Mouse (Mus musculus): ENCODE measurements at regions not wholly inside any gene's neighbourhood (a gene's known extent, or its start where the extent isn't known, plus 50 kb on each side); places are given as distances from the start of the nearest gene placed in this dataset.
"Not testable (repeated sequence)": the region's sequence is repeated elsewhere in the genome, so short reads cannot be mapped to it uniquely, and the experiment has no call there.

DNA sequence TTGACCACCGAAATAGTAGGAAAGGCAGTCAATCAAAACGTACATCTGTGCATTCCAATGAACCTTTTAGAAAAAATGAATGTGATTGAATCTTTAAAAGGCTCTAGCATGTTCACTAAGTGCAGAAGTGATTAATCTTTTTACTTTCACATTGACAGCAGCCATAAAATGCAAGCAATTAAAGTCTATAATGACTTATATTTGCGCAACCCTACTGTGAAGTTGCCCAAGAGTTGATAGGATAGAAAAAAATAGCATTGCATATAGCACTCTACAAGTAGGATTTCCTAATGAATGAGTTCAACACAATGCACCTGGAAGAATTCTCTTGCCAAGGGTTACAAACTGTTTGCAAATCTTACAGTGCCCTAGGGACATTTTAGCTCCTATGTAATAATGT is 251.6 kb upstream of the Tmprss15 start:
- DNase-seq: no peak
- TF ChIP-seq CTCF (IDR thresholded peaks at IDR 0.05; ENCODE audit: insufficient read depth, low read length): no peak
- no peak for TF ChIP-seq POLR2A (IDR thresholded peaks at IDR 0.05; ENCODE audit: borderline replicate concordance, extremely low read depth, low read depth, low read length)
- WGBS: 75% methylated on average over 3 of the region's 3 CpGs

DNA sequence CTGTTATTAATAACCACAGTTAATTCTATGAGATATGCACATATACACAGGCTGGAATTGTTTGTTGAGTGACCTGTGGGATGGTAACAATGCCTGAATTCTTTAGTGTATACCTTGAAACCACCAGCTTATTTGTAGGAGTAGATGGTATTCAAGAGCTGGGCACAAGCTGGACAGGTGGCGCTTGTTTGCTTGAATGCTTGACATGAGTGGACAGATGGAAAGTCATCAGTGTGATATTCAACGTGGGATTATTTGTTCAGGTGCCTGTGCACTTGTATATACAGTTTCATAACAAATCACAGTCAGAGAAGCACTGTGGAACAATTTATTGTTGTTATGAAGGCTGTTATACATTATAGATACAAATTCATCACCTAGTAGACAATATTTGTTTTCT is 245.5 kb upstream of the Tmprss15 start:
- no peak for TF ChIP-seq CTCF (IDR thresholded peaks at IDR 0.05; ENCODE audit: insufficient read depth, low read length)
- TF ChIP-seq POLR2A (IDR thresholded peaks at IDR 0.05; ENCODE audit: borderline replicate concordance, extremely low read depth, low read depth, low read length): no peak
- DNase-seq: no peak
- Histone ChIP-seq H3K4me3 (replicated peaks; ENCODE audit: extremely low read depth, low read depth, low read length) (no peak overlapping the region), H3K4me1 (ENCODE audit: control insufficient read depth, insufficient read depth, low read length) (no peaks in the 10 kb centered on the region)
- 49% methylated on average over 2 of the region's 2 CpGs for WGBS

More for the DNA sequence above, 251.6 kb upstream of the Tmprss15 start:
- H3K4me1 ChIP-seq (ENCODE audit: control insufficient read depth, insufficient read depth, low read length): no peaks in the 10 kb centered on the region
- no peak overlapping the region for H3K4me3 ChIP-seq (replicated peaks; ENCODE audit: extremely low read depth, low read depth, low read length)

DNA sequence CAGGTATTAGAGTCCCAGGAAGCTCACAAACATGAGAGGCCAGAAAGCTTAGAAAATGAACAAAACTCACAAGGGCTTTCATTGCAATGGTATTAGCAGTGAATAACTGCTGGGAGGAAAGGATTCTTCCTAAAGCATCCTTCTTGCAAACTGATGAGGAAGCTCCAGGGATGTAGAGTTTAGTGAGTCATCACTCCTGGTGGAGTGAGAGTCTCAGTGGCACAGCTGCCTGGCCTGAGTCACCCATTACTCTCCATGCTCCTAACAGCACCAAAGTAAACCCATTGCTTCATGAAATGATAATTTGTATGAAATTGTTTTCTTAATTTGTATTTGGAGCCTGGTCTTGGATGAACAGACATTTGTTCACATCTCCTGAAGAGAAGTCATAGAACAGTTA is 245.1 kb upstream of the Tmprss15 start:
- no peak for DNase-seq
- Histone ChIP-seq H3K4me3 (replicated peaks; ENCODE audit: extremely low read depth, low read depth, low read length) (no peak overlapping the region), H3K4me1 (ENCODE audit: control insufficient read depth, insufficient read depth, low read length) (no peaks in the 10 kb centered on the region)
- no peak for TF ChIP-seq CTCF (IDR thresholded peaks at IDR 0.05; ENCODE audit: insufficient read depth, low read length)
- no peak for TF ChIP-seq POLR2A (IDR thresholded peaks at IDR 0.05; ENCODE audit: borderline replicate concordance, extremely low read depth, low read depth, low read length)

DNA sequence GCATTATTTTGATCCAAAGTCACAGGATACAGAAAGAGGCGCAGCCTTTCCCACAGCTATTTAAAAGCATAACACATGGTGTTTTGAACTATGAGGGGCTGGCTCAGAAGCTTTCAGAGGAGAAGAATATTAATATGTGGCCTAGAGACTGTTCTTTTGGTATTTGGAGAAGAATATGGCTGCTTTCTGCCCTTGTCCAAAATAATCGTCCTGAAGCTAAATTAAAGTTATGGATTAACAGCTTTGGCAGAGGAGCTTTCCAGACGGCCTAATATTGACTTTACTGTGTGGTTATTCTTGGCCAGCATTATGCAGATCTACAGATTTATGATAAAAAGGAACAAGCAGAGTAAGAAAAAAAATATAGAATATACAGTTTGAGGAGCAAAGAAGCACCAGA is 222.4 kb upstream of the Tmprss15 start:
- DNase-seq: no peak
- TF ChIP-seq POLR2A (IDR thresholded peaks at IDR 0.05; ENCODE audit: borderline replicate concordance, extremely low read depth, low read depth, low read length): no peak
- TF ChIP-seq CTCF (IDR thresholded peaks at IDR 0.05; ENCODE audit: insufficient read depth, low read length): no peak
- no peaks in the 10 kb centered on the region for H3K4me1 ChIP-seq (ENCODE audit: control insufficient read depth, insufficient read depth, low read length)
- WGBS: 74% methylated on average over 3 of the region's 3 CpGs
- H3K4me3 ChIP-seq (replicated peaks; ENCODE audit: extremely low read depth, low read depth, low read length): no peak overlapping the region

DNA sequence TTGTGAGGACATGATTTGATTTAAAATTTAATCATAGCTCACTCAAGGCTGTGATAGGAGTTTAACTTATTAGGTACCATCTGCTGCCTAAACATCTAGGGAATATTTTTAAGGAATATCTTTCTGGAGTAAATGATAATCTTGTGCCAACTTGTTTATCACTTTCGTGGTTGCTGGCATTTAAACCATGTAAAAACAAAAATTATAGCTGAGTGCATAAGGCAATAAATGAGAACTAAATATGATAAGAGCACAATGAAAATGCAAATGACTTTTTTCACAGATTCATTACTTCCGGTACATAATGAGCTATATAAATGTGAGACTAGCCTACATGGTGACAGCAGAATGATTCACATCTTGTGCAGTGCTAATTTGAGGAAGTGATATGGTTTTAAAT is 221.8 kb upstream of the Tmprss15 start:
- H3K4me1 ChIP-seq (ENCODE audit: control insufficient read depth, insufficient read depth, low read length): no peaks in the 10 kb centered on the region
- no peak for DNase-seq
- 56% methylated on average over 2 of the region's 2 CpGs for WGBS
- H3K4me3 ChIP-seq (replicated peaks; ENCODE audit: extremely low read depth, low read depth, low read length): no peak overlapping the region
- TF ChIP-seq CTCF (IDR thresholded peaks at IDR 0.05; ENCODE audit: insufficient read depth, low read length) (no peak), POLR2A (IDR thresholded peaks at IDR 0.05; ENCODE audit: borderline replicate concordance, extremely low read depth, low read depth, low read length) (no peak)

DNA sequence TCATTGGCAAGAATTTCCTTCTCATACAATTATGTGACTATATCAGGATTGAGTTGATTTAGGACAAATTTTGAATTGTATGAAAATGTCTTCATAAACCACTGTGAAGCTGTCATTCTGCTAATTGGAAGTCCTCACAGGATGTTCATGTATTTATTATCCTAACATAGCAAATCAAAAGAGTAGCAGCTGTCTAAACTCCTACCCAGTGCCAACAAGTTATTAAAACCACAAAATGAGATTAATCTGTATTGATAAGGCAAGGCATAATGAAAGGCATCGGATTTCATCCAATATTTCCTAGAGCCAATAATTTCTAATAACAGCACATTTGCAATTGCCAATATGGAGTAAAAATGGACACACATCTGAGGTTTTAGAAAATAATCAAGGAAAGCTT is 217.6 kb upstream of the Tmprss15 start:
- TF ChIP-seq CTCF (IDR thresholded peaks at IDR 0.05; ENCODE audit: insufficient read depth, low read length): no peak
- TF ChIP-seq POLR2A (IDR thresholded peaks at IDR 0.05; ENCODE audit: borderline replicate concordance, extremely low read depth, low read depth, low read length): no peak
- Histone ChIP-seq H3K4me3 (replicated peaks; ENCODE audit: extremely low read depth, low read depth, low read length) (no peak overlapping the region), H3K4me1 (ENCODE audit: control insufficient read depth, insufficient read depth, low read length) (no peaks in the 10 kb centered on the region)
- WGBS: 84% methylated on average over 1 of the region's 1 CpGs
- no peak for DNase-seq

DNA sequence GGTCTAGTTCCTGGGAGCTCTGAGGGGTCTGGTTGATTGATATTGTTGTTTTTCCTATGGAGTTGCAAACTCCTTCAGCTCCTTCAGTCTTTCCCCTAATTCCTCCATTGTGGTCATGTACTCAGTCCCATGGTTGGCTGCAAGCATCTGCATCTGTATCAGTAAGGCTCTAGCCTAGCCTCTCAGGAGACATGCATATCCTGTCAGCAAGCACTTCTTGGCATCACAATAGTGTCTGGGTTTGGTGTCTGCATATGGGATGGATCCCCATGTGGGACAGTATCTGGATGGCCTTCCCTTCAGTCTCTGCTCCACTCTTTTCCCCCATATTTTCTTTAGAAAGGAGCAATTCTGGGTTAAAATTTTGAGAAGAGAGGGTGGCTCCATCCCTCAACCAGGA is 205.7 kb upstream of the Tmprss15 start:
- H3K4me1 ChIP-seq (ENCODE audit: control insufficient read depth, insufficient read depth, low read length); DNase-seq; H3K4me3 ChIP-seq (replicated peaks; ENCODE audit: extremely low read depth, low read depth, low read length): not testable (repeated sequence)

DNA sequence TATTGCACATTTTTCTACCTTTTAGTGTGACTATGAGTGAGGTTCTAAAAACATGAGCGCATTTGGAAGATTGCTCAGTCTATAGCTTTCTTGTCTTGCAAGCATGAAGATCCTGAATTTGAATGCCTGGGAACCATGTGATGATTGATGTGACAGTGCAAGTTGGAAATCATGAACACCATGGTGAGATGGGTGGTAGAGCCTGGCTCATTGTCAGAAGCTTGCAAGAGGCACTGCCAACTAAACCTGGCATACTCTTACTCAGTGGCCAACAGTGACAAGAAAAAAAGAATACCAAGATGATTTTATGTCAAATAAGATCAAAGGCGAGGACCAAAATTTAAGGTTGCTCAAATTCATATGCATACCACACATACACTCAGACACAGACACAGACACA is 188.1 kb upstream of the Tmprss15 start:
- Histone ChIP-seq H3K4me3 (replicated peaks; ENCODE audit: extremely low read depth, low read depth, low read length) (no peak overlapping the region), H3K4me1 (ENCODE audit: control insufficient read depth, insufficient read depth, low read length) (no peaks in the 10 kb centered on the region)
- 93% methylated on average over 2 of the region's 2 CpGs for WGBS
- DNase-seq: no peak
- TF ChIP-seq CTCF (IDR thresholded peaks at IDR 0.05; ENCODE audit: insufficient read depth, low read length): no peak
- no peak for TF ChIP-seq POLR2A (IDR thresholded peaks at IDR 0.05; ENCODE audit: borderline replicate concordance, extremely low read depth, low read depth, low read length)

DNA sequence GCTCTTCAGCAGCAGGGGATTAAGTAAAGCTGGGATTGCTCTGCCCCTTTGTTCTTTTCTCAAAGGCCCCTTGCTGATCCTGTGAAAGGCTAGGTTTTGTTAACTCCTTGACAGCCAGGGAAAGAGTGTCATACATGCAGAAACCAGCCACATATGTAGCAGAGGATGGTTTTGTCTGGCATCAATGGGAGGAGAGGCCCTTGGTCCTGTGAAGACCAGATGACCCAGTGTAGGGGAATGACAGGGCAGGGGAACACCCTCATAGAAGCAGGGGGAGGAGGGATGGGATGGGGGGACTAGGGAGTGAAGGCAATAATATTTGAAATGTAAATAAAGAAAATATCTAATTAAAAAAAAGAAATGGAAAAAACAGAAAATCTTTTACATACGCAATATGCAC is 165.6 kb upstream of the Tmprss15 start:
- Histone ChIP-seq H3K4me3 (replicated peaks; ENCODE audit: extremely low read depth, low read depth, low read length) (no peak overlapping the region), H3K4me1 (ENCODE audit: control insufficient read depth, insufficient read depth, low read length) (no peaks in the 10 kb centered on the region)
- TF ChIP-seq CTCF (IDR thresholded peaks at IDR 0.05; ENCODE audit: insufficient read depth, low read length) (no peak), POLR2A (IDR thresholded peaks at IDR 0.05; ENCODE audit: borderline replicate concordance, extremely low read depth, low read depth, low read length) (no peak)
- 98% methylated on average over 1 of the region's 1 CpGs for WGBS
- no peak for DNase-seq

DNA sequence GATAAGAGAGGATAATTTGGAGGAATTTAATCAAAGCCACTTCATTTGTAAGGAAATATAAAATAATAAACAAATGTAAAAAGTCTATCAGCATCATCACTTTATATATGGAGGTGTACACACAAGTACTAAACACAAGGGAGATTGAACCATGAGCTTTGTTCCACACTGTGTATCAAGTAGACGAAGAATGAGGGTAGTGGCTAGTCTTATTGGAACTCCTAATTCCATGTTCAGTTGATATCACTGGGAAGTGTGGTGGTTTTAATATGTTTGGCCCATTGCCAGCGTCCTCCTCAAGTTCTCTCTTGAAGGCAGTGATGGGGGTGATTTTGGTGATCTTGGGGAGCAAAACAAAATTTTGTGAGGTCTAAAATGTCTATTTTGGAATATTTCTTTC is 165.2 kb upstream of the Tmprss15 start:
- TF ChIP-seq CTCF (IDR thresholded peaks at IDR 0.05; ENCODE audit: insufficient read depth, low read length) (no peak), POLR2A (IDR thresholded peaks at IDR 0.05; ENCODE audit: borderline replicate concordance, extremely low read depth, low read depth, low read length) (no peak)
- no peak for DNase-seq
- Histone ChIP-seq H3K4me3 (replicated peaks; ENCODE audit: extremely low read depth, low read depth, low read length) (no peak overlapping the region), H3K4me1 (ENCODE audit: control insufficient read depth, insufficient read depth, low read length) (no peaks in the 10 kb centered on the region)
- 41% methylated on average over 2 of the region's 2 CpGs for WGBS

All from lung, adult 2 months (tissue).